Mouse (Mus musculus) layer of hippocampus, adult 9-11 months (tissue): Measurements from ENCODE around the gene Cyp2c66.
"Not testable (repeated sequence)": the region's sequence is repeated elsewhere in the genome, so short reads cannot be mapped to it uniquely, and the experiment has no call there.

Source experiments
- DNase-seq: peaks from one replicate; pipeline ENCODE4 v3.0.0; 2022

The Cyp2c66 gene

DNA sequence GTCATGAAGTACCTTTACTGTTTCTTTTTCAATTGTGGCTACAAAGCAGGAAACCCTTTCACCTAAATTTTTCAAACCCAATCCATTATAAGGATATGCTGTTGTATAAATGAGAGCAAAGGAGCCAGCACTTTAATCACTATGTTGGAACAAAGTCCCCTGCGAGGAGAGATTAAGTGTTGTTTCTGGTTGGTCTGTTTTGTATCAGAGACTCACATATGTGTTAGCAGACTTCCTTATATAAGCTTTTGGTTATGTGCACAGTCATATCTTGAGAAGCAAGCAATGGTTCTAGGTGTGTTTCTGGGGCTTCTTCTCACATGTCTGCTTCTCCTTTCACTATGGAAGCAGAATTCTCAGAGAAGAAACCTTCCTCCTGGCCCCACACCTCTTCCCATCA is at the start of gene Cyp2c66:
TSS of gene Cyp2c66 (plus strand) at position 255 of the 400 bp plus-strand sequence.
- no peak for DNase-seq

DNA sequence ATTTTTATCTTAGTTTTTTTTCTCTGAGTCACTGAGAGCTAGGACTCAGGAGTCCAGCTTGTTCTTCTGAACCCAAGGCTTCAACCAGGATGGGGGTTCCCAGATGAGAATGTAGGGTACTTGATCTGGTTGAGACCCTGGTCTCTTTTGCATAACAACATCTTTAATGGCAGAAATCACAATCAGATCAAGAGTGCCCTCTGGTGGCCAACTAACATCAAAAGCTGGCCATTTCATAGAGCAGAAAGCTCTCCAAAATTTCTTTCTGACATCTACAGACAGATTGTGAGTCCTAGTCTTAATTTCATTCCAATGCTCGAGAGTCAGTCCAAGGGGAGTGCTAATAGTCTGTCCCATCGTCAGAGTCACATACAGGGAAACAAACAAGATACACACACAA is 14.9 kb upstream of the Cyp2c66 start:
- not testable (repeated sequence) for DNase-seq

DNA sequence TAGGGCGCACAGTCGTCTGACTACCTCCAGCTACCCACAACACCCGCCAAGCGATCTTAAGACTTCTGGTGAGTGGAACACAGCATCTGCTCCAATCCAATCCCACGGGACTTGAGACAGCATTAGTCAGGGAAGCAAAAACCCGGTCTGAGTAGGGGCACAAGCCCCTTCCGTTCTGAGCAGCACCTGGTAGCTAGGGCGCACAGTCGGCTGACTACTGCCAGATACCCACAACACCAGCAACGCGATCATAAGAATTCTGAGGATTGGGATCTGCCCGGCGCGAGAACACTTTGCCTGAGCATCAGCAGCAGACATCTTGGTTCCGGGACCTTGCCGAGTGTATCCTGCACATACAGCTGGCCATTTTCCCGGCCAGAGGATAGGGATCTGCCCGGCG is 43.1 kb downstream of the Cyp2c66 start:
- not testable (repeated sequence) for DNase-seq
